Mouse (Mus musculus) neural tube, embryonic 10.5 days (tissue): Measurements from ENCODE around the gene Hspa1a.
"Not testable (repeated sequence)": the region's sequence is repeated elsewhere in the genome, so short reads cannot be mapped to it uniquely, and the experiment has no call there.

ENCODE experiments used
- DNase-seq: peaks from one replicate; pipeline ENCODE4 v3.0.0-alpha.2; 2017; ENCODE audit warnings: low spot score; ENCODE audit errors: extremely low spot score

Hspa1a gene

GRCm38 (mm10) chr17:35001452-35002152 lies 29.6 kb upstream of the Hspa1a start:
- no peak for DNase-seq

DNA sequence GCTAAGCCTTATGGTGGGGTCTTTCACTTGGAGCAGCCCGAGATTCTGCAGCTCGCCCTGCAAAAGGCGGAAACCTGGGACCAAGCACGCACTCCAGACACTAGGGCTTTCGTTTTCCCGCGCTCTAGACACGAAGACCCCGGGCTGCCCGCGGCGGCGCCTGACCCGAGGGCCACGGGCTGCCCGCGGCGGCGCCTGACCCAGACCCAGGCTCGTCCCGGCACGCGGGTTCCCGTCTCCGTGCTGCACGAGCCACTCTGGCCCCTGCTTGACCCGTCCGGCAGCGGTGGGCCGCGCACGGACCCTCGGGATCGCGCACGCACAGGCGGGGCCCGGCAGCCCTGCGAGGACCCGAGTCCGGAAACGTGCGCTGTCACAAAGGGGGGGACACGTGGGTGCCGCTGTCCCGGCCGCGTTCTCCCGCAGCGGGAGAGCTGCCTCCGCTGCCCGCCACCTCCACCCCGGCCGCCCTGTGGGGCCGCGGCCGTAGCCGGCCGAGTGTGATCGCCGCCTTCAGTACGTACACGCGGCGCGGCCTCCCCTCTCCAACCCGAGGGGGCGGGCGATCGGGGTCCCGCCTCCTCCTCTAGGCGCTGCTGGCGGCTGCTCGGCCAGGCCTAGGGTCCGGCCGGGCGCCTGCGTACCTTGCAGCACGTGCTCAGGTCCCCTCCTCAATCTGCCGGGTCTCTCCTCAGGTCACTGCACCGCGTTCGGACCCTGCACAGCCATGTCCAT lies 28.9 kb upstream of the Hspa1a start, which contains the start of gene Vars:
TSS of gene Vars (plus strand) at position 271 of the 735 bp plus-strand sequence.
- peak; percentile 99 for DNase-seq

GRCm38 (mm10) chr17:34999871-35000716 lies 28.1 kb upstream of the Hspa1a start:
- DNase-seq = peak; percentile 57

DNA sequence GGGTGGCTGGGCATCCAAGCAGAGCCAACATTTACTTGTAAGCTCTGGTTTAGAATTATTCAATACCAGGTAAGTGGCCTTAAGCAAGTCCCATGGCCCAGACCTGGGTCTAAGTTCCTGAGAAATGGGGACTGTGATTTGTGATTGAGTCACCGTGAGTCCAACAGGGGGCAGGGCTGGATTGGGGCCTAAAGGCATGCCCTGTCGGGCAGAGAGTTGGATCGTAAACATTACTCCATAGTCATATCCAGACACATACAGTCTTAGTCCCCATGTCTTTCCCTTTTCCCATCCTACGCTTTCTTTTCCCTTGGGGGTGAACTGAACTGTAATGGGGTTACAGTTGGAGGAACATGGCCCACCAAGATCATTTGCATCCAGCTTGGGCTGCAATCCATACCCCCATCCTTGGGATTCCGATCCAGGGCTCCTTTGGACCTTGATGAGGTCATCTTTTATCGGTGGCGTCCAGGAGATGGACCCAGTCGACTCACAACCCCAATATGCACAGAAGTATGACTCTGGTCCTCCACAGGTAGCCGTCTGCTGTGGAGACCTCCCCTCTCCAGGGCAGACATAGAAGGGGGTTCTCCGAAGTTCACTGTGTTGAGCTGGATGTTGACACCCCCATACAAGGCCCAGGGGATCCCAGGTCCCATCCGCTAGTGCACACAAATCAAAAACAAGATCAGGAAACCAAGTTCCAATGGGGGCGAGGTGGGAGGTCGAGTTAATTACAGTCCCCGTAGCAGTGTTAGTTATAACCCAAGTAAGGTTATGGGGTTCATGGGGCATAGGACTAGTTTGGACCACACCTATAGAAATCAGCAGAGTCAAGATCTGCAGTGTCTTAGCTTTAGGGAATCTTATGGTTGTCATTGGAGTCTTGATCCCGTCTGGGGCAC lies 26.8 kb upstream of the Hspa1a start:
- no peak for DNase-seq

DNA sequence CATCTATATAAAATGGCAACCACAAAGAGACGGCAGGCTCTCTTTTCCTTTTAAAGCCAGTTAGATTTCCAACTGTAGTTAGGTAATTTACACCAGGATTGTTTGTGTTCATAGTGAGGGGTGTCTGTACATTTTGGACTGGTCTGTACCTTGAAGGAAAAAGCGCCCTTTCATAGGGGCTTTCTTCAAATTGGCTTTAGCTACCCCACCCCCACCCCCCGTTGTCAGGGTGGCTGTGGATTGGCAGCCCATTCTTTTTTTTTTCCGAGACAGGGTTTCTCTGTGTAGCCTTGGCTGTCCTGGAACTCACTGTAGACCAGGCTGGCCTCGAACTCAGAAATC lies 25.2 kb upstream of the Hspa1a start:
- no peak for DNase-seq

- no peak for DNase-seq
Measured at GRCm38 (mm10) chr17:34996411-34997141, 24.6 kb upstream of the Hspa1a start.

DNA sequence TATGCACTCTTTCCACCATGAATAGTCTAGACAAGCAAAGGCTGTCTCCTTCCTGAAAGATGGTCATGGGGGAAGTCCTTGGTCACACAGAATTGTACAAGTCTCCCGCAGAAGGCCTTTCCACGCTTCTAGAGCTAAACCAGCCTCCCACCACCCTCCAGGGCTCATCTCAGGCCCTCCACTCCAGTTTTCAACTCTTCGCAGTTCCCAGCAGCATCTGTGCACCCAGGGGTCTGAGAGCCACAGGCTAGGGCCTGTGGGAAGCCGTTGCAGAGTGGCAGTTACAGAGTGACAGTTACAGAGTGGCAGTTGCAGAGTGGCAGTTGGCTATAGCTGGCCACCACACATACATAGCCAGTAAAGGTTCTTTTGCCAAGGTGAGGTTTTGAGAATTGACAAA lies 24.0 kb upstream of the Hspa1a start:
- not testable (repeated sequence) for DNase-seq

GRCm38 (mm10) chr17:34995192-34995591 lies 23.2 kb upstream of the Hspa1a start:
- DNase-seq = not testable (repeated sequence)

GRCm38 (mm10) chr17:34994751-34995150 lies 22.8 kb upstream of the Hspa1a start:
- DNase-seq = no peak

DNA sequence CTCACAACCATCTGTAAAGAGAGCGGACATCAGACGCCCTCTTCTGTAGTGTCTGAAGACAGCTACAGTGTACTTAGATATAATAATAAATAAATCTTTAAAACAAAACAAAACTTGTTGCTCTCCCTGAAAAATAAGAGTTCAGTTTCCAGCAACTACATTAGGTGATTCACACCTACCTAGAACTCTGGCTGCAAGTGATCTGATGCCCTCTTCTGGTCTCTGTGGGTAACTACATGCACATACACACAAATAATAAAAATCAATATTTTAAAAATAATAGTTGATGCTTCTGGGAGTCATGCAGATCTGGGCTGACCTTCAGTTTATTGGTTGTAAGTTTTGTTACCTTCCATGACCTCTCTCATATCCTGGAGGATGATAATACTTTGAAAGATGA lies 12.3 kb upstream of the Hspa1a start:
- no peak for DNase-seq

- DNase-seq = no peak
Measured at GRCm38 (mm10) chr17:34982328-34982727, 10.4 kb upstream of the Hspa1a start.

DNA sequence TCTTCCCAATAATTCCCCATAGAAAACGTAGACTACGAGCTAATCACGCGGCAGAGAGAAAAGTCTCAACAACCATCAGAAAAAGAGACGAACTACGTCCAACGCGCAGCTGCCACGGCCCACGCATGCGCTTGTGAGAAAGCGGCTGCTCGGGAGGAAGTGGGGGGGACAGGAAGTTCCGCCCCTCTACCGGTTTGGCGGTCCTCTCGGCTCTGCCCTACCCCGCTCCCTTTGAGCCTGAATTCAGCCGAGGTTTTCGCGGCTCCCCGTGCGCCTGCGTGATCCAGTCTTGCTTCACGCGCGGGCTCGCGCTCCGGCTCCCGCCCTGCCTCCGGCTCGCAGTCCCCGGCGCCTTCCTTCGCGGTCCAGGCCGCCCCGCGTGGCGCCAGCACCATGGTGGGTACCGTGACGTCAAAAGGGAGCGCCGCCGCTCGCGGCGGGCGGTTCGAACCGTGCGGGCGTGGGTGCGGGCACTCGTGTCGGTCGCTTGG lies 9.8 kb upstream of the Hspa1a start, which contains the start of gene Lsm2:
TSS of gene Lsm2 (plus strand) at position 173 of the 491 bp plus-strand sequence.
- peak; percentile 93 for DNase-seq

DNA sequence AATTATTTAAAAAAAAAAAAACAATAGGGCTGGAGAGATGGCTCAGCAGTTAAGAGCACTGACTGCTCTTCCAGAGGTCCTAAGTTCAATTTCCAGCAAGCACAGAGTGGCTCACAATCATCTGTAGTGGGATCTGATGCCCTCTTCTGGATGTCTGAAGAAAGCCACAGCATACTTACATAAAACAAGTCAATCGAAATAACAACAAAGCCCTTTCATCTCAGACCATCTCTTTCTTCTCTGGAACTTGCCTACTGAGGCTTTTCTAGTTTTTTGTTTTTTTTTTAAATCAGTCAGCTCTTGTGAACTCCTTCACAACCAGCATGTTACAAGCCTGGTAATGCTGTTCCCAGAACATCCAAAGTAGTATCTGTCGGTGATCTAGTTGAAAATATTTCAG lies 8.7 kb upstream of the Hspa1a start:
- no peak for DNase-seq

DNA sequence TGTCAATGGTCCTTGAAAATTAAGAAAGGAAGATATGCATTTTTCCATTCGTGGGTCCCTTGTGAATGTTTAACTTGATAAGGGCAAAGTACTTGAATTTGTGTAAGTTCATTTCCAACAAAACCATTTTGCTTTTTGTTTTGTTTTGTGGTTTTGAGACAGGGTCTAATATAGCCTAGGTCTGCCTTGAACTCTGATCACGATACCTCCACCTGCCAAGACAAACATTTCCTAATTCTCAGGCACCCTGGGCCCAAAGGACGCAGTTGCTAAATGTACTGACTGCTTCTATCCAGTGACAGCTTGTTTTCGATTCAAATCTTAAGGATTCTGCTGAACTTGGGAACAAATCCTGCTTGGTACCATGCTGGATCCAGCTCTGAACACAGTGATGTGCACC lies 7.7 kb upstream of the Hspa1a start:
- DNase-seq = no peak

DNA sequence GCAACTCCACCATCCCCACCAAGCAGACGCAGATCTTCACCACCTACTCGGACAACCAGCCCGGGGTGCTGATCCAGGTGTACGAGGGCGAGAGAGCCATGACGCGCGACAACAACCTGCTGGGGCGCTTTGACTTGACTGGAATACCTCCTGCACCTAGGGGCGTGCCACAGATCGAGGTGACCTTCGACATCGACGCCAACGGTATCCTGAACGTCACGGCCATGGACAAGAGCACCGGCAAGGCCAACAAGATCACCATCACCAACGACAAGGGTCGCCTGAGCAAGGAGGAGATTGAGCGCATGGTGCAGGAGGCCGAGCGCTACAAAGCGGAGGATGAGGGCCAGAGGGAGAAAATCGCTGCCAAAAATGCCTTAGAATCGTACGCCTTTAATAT lies 6.3 kb upstream of the Hspa1a start:
- DNase-seq = no peak

- no peak for DNase-seq
Measured at GRCm38 (mm10) chr17:34977000-34977399, 5.0 kb upstream of the Hspa1a start.

DNA sequence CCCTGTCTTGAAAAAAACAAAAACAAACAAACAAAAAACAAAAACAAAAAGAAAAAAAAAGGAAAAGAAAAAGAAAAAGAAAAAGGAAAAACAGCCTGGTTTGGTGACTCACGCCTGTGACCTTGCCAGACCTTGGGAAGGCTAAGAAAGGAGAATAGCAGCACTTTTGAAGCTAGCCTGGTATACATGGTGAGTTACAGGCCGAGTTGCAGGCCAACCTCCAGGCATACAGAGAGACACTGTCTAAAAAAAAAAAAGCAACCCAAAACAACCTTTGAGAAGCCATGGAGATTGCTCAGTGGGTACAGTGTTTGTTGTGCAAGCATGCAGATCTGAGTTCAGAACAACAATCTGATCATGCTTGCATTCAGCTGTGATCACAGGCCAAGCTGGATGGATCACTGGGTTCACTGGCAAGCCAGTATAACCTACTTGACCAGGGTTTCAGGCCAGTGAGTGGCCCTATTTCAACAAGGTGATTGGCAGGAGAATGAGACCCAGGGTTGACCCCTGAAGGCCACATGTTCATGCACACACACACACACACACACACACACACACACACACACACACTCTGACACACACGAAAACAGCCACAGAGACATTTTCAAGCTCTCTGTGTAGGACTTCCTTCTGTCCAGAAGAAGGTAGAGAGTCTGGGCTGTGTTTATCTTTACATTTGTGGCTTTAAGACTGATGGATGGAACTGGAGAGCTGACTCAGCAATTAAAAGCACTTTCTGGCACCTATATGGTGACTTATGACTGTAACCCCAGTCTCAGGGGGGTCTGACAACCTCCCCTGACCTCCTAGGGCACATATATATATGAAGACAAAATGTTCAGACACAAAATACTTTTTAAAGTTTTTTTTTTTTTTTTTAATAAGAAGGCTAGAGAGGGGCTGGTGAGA lies 3.9 kb upstream of the Hspa1a start:
- no peak for DNase-seq

DNA sequence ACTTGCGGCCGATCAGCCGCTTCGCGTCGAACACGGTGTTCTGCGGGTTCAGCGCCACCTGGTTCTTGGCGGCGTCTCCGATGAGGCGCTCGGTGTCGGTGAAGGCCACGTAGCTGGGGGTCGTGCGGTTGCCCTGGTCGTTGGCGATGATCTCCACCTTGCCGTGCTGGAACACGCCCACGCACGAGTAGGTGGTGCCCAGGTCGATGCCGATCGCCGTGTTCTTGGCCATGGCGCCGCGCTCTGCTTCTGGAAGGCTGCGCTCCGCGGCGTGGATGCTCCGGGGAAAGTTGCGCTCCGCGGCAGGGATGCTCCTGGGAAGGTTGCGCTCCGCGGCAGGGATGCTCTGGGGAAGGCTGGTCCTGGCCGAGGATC lies 275 bp downstream of the Hspa1a start:
- not testable (repeated sequence) for DNase-seq

DNA sequence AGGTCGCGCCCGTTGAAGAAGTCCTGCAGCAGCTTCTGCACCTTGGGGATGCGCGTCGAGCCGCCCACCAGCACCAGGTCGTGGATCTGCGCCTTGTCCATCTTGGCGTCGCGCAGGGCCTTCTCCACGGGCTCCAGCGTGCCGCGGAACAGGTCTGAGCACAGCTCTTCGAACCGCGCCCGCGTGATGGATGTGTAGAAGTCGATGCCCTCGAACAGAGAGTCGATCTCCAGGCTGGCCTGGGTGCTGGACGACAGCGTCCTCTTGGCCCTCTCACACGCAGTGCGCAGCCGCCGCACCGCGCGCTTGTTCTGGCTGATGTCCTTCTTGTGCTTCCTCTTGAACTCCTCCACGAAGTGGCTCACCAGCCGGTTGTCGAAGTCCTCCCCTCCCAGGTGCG lies 1.1 kb downstream of the Hspa1a start:
- not testable (repeated sequence) for DNase-seq
